Mouse (Mus musculus): Measurements from ENCODE around the gene Mab21l3. TPM values are rescaled to one million over a fixed set of nuclear protein-coding genes. Genes with fewer than 3 reads are reported as not detected.
"Not testable (repeated sequence)": the region's sequence is repeated elsewhere in the genome, so short reads cannot be mapped to it uniquely, and the experiment has no call there.

Mab21l3 gene
- total RNA-seq, 2 experiments from 2014 or later: not detected

GRCm38 (mm10) chr3:101846096-101846495 lies 2.7 kb downstream of the Mab21l3 start:
- no peak for ATAC-seq (replicated peaks; ENCODE audit: low FRiP score, poor library complexity, severe bottlenecking)

GRCm38 (mm10) chr3:101842372-101843094 lies 6.2 kb downstream of the Mab21l3 start:
- ATAC-seq (replicated peaks; ENCODE audit: low FRiP score, poor library complexity, severe bottlenecking): no peak

- ATAC-seq (replicated peaks; ENCODE audit: low FRiP score, poor library complexity, severe bottlenecking): no peak
Measured at GRCm38 (mm10) chr3:101839327-101839726, 9.4 kb downstream of the Mab21l3 start.

- no peak for ATAC-seq (replicated peaks; ENCODE audit: low FRiP score, poor library complexity, severe bottlenecking)
Measured at GRCm38 (mm10) chr3:101836971-101837370, 11.8 kb downstream of the Mab21l3 start.

GRCm38 (mm10) chr3:101836532-101836931 lies 12.2 kb downstream of the Mab21l3 start:
- no peak for ATAC-seq (replicated peaks; ENCODE audit: low FRiP score, poor library complexity, severe bottlenecking)

- no peak for ATAC-seq (replicated peaks; ENCODE audit: low FRiP score, poor library complexity, severe bottlenecking)
Measured at GRCm38 (mm10) chr3:101836045-101836444, 12.7 kb downstream of the Mab21l3 start.

GRCm38 (mm10) chr3:101831189-101831858 lies 17.4 kb downstream of the Mab21l3 start:
- ATAC-seq (replicated peaks; ENCODE audit: low FRiP score, poor library complexity, severe bottlenecking): no peak

- ATAC-seq (replicated peaks; ENCODE audit: low FRiP score, poor library complexity, severe bottlenecking): no peak
Measured at GRCm38 (mm10) chr3:101829881-101830616, 18.7 kb downstream of the Mab21l3 start.

GRCm38 (mm10) chr3:101828595-101828994 lies 20.2 kb downstream of the Mab21l3 start:
- no peak for ATAC-seq (replicated peaks; ENCODE audit: low FRiP score, poor library complexity, severe bottlenecking)

GRCm38 (mm10) chr3:101827220-101827715 lies 21.5 kb downstream of the Mab21l3 start:
- no peak for ATAC-seq (replicated peaks; ENCODE audit: low FRiP score, poor library complexity, severe bottlenecking)

GRCm38 (mm10) chr3:101824338-101824737 lies 24.4 kb downstream of the Mab21l3 start:
- ATAC-seq (replicated peaks; ENCODE audit: low FRiP score, poor library complexity, severe bottlenecking): no peak

- no peak for ATAC-seq (replicated peaks; ENCODE audit: low FRiP score, poor library complexity, severe bottlenecking)
Measured at GRCm38 (mm10) chr3:101822052-101822451, 26.7 kb downstream of the Mab21l3 start.

GRCm38 (mm10) chr3:101820708-101821107 lies 28.1 kb downstream of the Mab21l3 start:
- ATAC-seq (replicated peaks; ENCODE audit: low FRiP score, poor library complexity, severe bottlenecking): not testable (repeated sequence)

- no peak for ATAC-seq (replicated peaks; ENCODE audit: low FRiP score, poor library complexity, severe bottlenecking)
Measured at GRCm38 (mm10) chr3:101816006-101816405, 32.8 kb downstream of the Mab21l3 start.

GRCm38 (mm10) chr3:101814790-101815189 lies 34.0 kb downstream of the Mab21l3 start:
- ATAC-seq (replicated peaks; ENCODE audit: low FRiP score, poor library complexity, severe bottlenecking): no peak

GRCm38 (mm10) chr3:101812341-101812962 lies 36.3 kb downstream of the Mab21l3 start:
- ATAC-seq (replicated peaks; ENCODE audit: low FRiP score, poor library complexity, severe bottlenecking): no peak

- no peak for ATAC-seq (replicated peaks; ENCODE audit: low FRiP score, poor library complexity, severe bottlenecking)
Measured at GRCm38 (mm10) chr3:101811931-101812330, 36.8 kb downstream of the Mab21l3 start.

GRCm38 (mm10) chr3:101807646-101808045 lies 41.1 kb downstream of the Mab21l3 start:
- no peak for ATAC-seq (replicated peaks; ENCODE audit: low FRiP score, poor library complexity, severe bottlenecking)

GRCm38 (mm10) chr3:101806941-101807340 lies 41.8 kb downstream of the Mab21l3 start:
- no peak for ATAC-seq (replicated peaks; ENCODE audit: low FRiP score, poor library complexity, severe bottlenecking)

GRCm38 (mm10) chr3:101806149-101806548 lies 42.6 kb downstream of the Mab21l3 start:
- peak; percentile 57 for ATAC-seq (replicated peaks; ENCODE audit: low FRiP score, poor library complexity, severe bottlenecking)
